Mouse (Mus musculus) CD4-positive naive resting alpha-beta T cell, adult 57 days (primary cell): Measurements from ENCODE around the gene Ccni. TPM values are rescaled to one million over a fixed set of nuclear protein-coding genes. Genes with fewer than 3 reads are reported as not detected.

Experiments
- total RNA-seq: library from RNA; stranded (reverse); gene quantifications from one replicate; pipeline ENCODE4 v1.2.4, GENCODE M21; 2023

Ccni gene
- total RNA-seq = 161 TPM

DNA sequence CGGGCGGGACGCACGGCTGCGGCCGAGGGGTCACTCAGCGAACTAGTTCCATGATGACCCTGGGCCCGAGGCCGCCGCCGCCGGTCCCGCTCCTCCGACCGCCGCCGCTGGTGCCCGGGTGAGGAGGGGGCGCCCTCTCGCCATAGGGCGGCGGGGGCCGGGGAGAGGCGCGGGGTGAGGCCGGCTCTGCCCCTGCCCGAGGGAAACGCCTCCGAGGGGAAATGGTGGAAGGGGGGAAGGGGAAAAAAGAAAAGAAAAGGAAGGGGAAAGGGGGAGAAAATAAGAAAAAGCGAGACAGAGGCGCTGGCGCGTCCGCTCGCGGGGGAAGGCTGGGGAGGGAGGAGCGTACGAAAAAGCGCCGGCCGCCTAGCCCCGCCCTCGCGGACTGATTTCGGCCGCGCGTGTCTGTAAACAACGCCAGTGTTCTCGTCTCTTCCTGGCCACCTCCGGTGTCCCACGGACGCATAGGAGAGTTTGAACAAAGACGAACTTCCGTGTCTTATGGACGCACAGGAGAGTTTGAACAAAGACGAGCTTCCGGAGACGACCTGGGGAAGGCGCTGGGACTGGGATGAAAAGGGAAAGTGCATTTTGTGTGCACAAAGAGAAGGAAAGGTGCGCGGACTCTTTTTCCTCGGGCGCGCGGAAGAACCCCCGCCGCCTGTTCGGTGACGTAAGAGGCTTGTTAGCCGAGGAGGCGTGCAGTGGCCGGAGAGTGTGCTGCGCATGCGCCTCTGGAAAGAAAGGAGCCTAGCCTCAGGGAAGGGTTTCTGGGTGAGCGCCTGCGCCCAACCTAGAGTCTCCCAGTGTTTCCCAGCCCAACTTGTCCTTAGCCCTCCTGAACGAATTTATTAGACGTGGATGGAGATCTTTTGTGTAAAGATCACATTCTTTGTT is at the start of gene Ccni, which contains the start of gene 2010109A12Rik:
Gene Ccni (minus strand): TSS at position 387 of the 897 bp plus-strand sequence.
Gene 2010109A12Rik (plus strand): TSS at position 410 of the 897 bp plus-strand sequence.

Other genes with a start within 250 kb of the Ccni start
- gene Sowahb, start 161.5 kb downstream of the Ccni start, total RNA-seq = not detected
- 47.8 TPM for gene Sept11, start 113.1 kb downstream of the Ccni start, total RNA-seq
- 7.8 TPM for gene 2010109A12Rik, start within 50 bp of the Ccni start, total RNA-seq
- 76.7 TPM for gene Ccng2, start 60.8 kb upstream of the Ccni start, total RNA-seq